In genomic region chr11:59191231-59192058, GRCm38 (mm10) we compare ENCODE assay signal across 8 mouse cellular contexts. TPM values are rescaled to one million over a fixed set of nuclear protein-coding genes. Genes with fewer than 3 reads are reported as not detected.
DNase-seq lines count a peak whose midpoint lies in the region; ATAC-seq and TF ChIP-seq lines count a peak whose summit lies in the region.

No protein-coding gene starts in this region.

- TF ChIP-seq POLR2A in lung, adult 2 months (IDR thresholded peaks at IDR 0.05; ENCODE audit: borderline replicate concordance, extremely low read depth, low read depth, low read length): peak; percentile 90

- peak overlapping the region; percentile 80 for H3K4me3 ChIP-seq in G1E (ENCODE audit: low read depth, low read length)
- H3K4me3 ChIP-seq in forebrain, embryonic 15.5 days: peak overlapping the region; percentile 51
- H3K4me3 ChIP-seq in layer of hippocampus, adult 2 months: peak overlapping the region; percentile 89
- peak overlapping the region; percentile 87 for H3K4me3 ChIP-seq in lung, adult 2 months (replicated peaks; ENCODE audit: extremely low read depth, low read depth, low read length)
- peak overlapping the region; percentile 73 for H3K4me3 ChIP-seq in neural tube, embryonic 15.5 days (replicated peaks)

- intact Hi-C loops in heart, postnatal 25 days (cut with DNase I): no loop called here

- peak; percentile 86 for DNase-seq in G1E (ENCODE audit: low spot score)
- DNase-seq in cerebellum, adult 11-12 months: peak; percentile 92
- DNase-seq in heart, postnatal 25 days (ENCODE audit: low spot score): peak; percentile 82
- peak; percentile 89 to 92 for DNase-seq in layer of hippocampus, adult 2 months (ENCODE audit: low spot score in 2 of 2)
- peak; percentile 89 for DNase-seq in lung, adult 2 months
- peak; percentile 90 for DNase-seq in testis, postnatal 10 days (ENCODE audit: low spot score)

- H3K27me3 ChIP-seq in G1E (ENCODE audit: insufficient read depth, low read length): peaks cover 3% of the 10 kb centered on the region
- H3K27me3 ChIP-seq in forebrain, embryonic 15.5 days: no peaks in the 10 kb centered on the region
- no peaks in the 10 kb centered on the region for H3K27me3 ChIP-seq in neural tube, embryonic 15.5 days (replicated peaks)

- H3K9ac ChIP-seq in forebrain, embryonic 15.5 days (replicated peaks): peak overlapping the region; percentile 63
- H3K9ac ChIP-seq in neural tube, embryonic 15.5 days (replicated peaks): peak overlapping the region; percentile 79

- peak overlapping the region; percentile 89 for H3K27ac ChIP-seq in forebrain, embryonic 15.5 days (replicated peaks)
- peak overlapping the region; percentile 90 for H3K27ac ChIP-seq in layer of hippocampus, adult 2 months
- peak overlapping the region; percentile 94 for H3K27ac ChIP-seq in neural tube, embryonic 15.5 days (replicated peaks)

- peaks cover 38% of the 10 kb centered on the region for H3K4me1 ChIP-seq in G1E (ENCODE audit: insufficient read depth, low read depth, low read length)
- peaks cover 17% of the 10 kb centered on the region for H3K4me1 ChIP-seq in forebrain, embryonic 15.5 days
- H3K4me1 ChIP-seq in lung, adult 2 months (ENCODE audit: control insufficient read depth, insufficient read depth, low read length): peaks cover 6% of the 10 kb centered on the region
- peaks cover 37% of the 10 kb centered on the region for H3K4me1 ChIP-seq in neural tube, embryonic 15.5 days

- H3K36me3 ChIP-seq in G1E (replicated peaks): peaks cover 39% of the 10 kb centered on the region
- H3K36me3 ChIP-seq in forebrain, embryonic 15.5 days: peaks cover 3% of the 10 kb centered on the region; the same call in 1 of the 2 replicates
- peaks cover 3% of the 10 kb centered on the region; the same call in 1 of the 2 replicates for H3K36me3 ChIP-seq in neural tube, embryonic 15.5 days

- no peak for TF ChIP-seq CTCF in G1E (IDR thresholded peaks at IDR 0.05; ENCODE audit: low read depth, low read length)
- TF ChIP-seq CTCF in layer of hippocampus, adult 2 months (conservative IDR thresholded peaks at IDR 0.05): no peak
- no peak for TF ChIP-seq CTCF in lung, adult 2 months (IDR thresholded peaks at IDR 0.05; ENCODE audit: insufficient read depth, low read length)

- peak; percentile 78 for ATAC-seq in G1E (ENCODE audit: extremely low read depth, insufficient number of reproducible peaks, low FRiP score, poor library complexity, severe bottlenecking)
- ATAC-seq in forebrain, embryonic 15.5 days (replicated peaks): peak; percentile 96
- peak; percentile 93 for ATAC-seq in neural tube, embryonic 15.5 days (ENCODE audit: low FRiP score)

- peak overlapping the region; percentile 63 for H3K4me2 ChIP-seq in forebrain, embryonic 15.5 days (replicated peaks)
- peak overlapping the region; percentile 73 for H3K4me2 ChIP-seq in neural tube, embryonic 15.5 days

- under 1% methylated on average over 59 of the region's 59 CpGs for WGBS in forebrain, embryonic 15.5 days
- under 1% methylated on average over 59 of the region's 59 CpGs for WGBS in lung, adult 2 months
- WGBS in neural tube, embryonic 15.5 days: under 1% methylated on average over 50 of the region's 59 CpGs

- no peaks in the 10 kb centered on the region for H3K9me3 ChIP-seq in G1E (replicated peaks)
- H3K9me3 ChIP-seq in forebrain, embryonic 15.5 days: no peaks in the 10 kb centered on the region
- H3K9me3 ChIP-seq in neural tube, embryonic 15.5 days (replicated peaks): no peaks in the 10 kb centered on the region

RNA-seq across cellular contexts. Expression of gene Guk1, which starts 0.6 kb away (rescaled TPM):
- total RNA-seq in G1E (2014; fragmentation: Nextera tagmentation) (16.8 and 19.1 TPM in 2 replicates), G1E (2017) (37.5 and 38.2 TPM in 2 replicates)
- 35.2 and 40.2 TPM in 2 replicates for polyA plus RNA-seq in G1E (2012)
- 176 and 183 TPM in 2 replicates for polyA plus RNA-seq in forebrain, embryonic 15.5 days (2015; fragmentation: Nextera tagmentation; extraction: Ambion mirVana)
- total RNA-seq in heart, postnatal 25 days (2021): 10 to 100 TPM; 85.4 to 92.6 TPM
- 100 to 1,000 TPM; 134 to 136 TPM for total RNA-seq in layer of hippocampus, adult 2 months (2021)
- polyA plus RNA-seq in lung, adult 2 months (2012; rRNA removed): 100 and 126 TPM in 2 replicates
- 225 and 262 TPM in 2 replicates for polyA plus RNA-seq in neural tube, embryonic 15.5 days (2015; fragmentation: Nextera tagmentation; extraction: Ambion mirVana)

RNA-seq across cellular contexts. Expression of gene Gjc2, which starts 8.4 kb away (rescaled TPM):
- total RNA-seq in G1E (2014; fragmentation: Nextera tagmentation) (not detected in 2 replicates), G1E (2017) (not detected in 2 replicates)
- not detected in 2 replicates for polyA plus RNA-seq in G1E (2012)
- polyA plus RNA-seq in forebrain, embryonic 15.5 days (2015; fragmentation: Nextera tagmentation; extraction: Ambion mirVana): 0.11 and 0.20 TPM in 2 replicates
- total RNA-seq in heart, postnatal 25 days (2021): 1 to 10 TPM in 1 of 2 experiments, under 1 TPM in 1; 0.98 to 1.5 TPM
- total RNA-seq in layer of hippocampus, adult 2 months (2021): 10 to 100 TPM; 10.2 to 10.8 TPM
- 1.7 and 3.5 TPM in 2 replicates for polyA plus RNA-seq in lung, adult 2 months (2012; rRNA removed)
- 0.29 and 0.42 TPM in 2 replicates for polyA plus RNA-seq in neural tube, embryonic 15.5 days (2015; fragmentation: Nextera tagmentation; extraction: Ambion mirVana)

RNA-seq across cellular contexts. Expression of gene Mrpl55, which starts 10.8 kb away (rescaled TPM):
- total RNA-seq in G1E (2014; fragmentation: Nextera tagmentation): 15.1 and 23.4 TPM in 2 replicates
- total RNA-seq in G1E (2017): 38.7 and 40.8 TPM in 2 replicates
- 29.5 and 34.8 TPM in 2 replicates for polyA plus RNA-seq in G1E (2012)
- polyA plus RNA-seq in forebrain, embryonic 15.5 days (2015; fragmentation: Nextera tagmentation; extraction: Ambion mirVana): 95.4 and 96.1 TPM in 2 replicates
- total RNA-seq in heart, postnatal 25 days (2021): 100 to 1,000 TPM; 118 to 122 TPM
- total RNA-seq in layer of hippocampus, adult 2 months (2021): 10 to 100 TPM; 37.3 to 39.3 TPM
- polyA plus RNA-seq in lung, adult 2 months (2012; rRNA removed): 26.0 and 27.0 TPM in 2 replicates
- 99.3 and 103 TPM in 2 replicates for polyA plus RNA-seq in neural tube, embryonic 15.5 days (2015; fragmentation: Nextera tagmentation; extraction: Ambion mirVana)

RNA-seq across cellular contexts. Expression of gene 2310033P09Rik, which starts 16.7 kb away (rescaled TPM):
- total RNA-seq in G1E (2014; fragmentation: Nextera tagmentation): 7.1 and 10.7 TPM in 2 replicates
- total RNA-seq in G1E (2017): 6.1 and 9.0 TPM in 2 replicates
- 32.0 and 37.3 TPM in 2 replicates for polyA plus RNA-seq in G1E (2012)
- 27.8 and 31.5 TPM in 2 replicates for polyA plus RNA-seq in forebrain, embryonic 15.5 days (2015; fragmentation: Nextera tagmentation; extraction: Ambion mirVana)
- 1 to 10 TPM; 8.3 to 8.7 TPM for total RNA-seq in heart, postnatal 25 days (2021)
- total RNA-seq in layer of hippocampus, adult 2 months (2021): 10 to 100 TPM; 21.6 to 22.3 TPM
- polyA plus RNA-seq in lung, adult 2 months (2012; rRNA removed): 23.5 and 29.2 TPM in 2 replicates
- 27.3 and 28.6 TPM in 2 replicates for polyA plus RNA-seq in neural tube, embryonic 15.5 days (2015; fragmentation: Nextera tagmentation; extraction: Ambion mirVana)

RNA-seq across cellular contexts. Expression of gene Iba57, which starts 27.9 kb away (rescaled TPM):
- total RNA-seq in G1E (2014; fragmentation: Nextera tagmentation) (3.0 and 4.9 TPM in 2 replicates), G1E (2017) (7.3 and 8.6 TPM in 2 replicates)
- polyA plus RNA-seq in G1E (2012): 10.5 and 10.8 TPM in 2 replicates
- polyA plus RNA-seq in forebrain, embryonic 15.5 days (2015; fragmentation: Nextera tagmentation; extraction: Ambion mirVana): 6.8 and 7.1 TPM in 2 replicates
- 10 to 100 TPM; 15.1 to 16.1 TPM for total RNA-seq in heart, postnatal 25 days (2021)
- total RNA-seq in layer of hippocampus, adult 2 months (2021): 1 to 10 TPM; 7.8 to 8.7 TPM
- 3.7 and 3.9 TPM in 2 replicates for polyA plus RNA-seq in lung, adult 2 months (2012; rRNA removed)
- polyA plus RNA-seq in neural tube, embryonic 15.5 days (2015; fragmentation: Nextera tagmentation; extraction: Ambion mirVana): 7.5 and 8.3 TPM in 2 replicates

Comparison
In these comparisons a context has a peak if more than half of its experiments do, and no peak if none do; other contexts are left out.
1. Peak in every context shown above with its lines: DNase-seq, ATAC-seq, H3K4me3 ChIP-seq and H3K27ac ChIP-seq.